Mouse (Mus musculus) myocyte (in vitro differentiated cells): ENCODE data around the gene Rpgrip1l. TPM values are rescaled to one million over a fixed set of nuclear protein-coding genes. Genes with fewer than 3 reads are reported as not detected.

Experiments used
- H3K27me3 ChIP-seq: one replicate; pipeline ENCODE4 v1.6.1; 2011; ENCODE audit not compliant: control insufficient read depth, insufficient read depth, insufficient read length
- H3K36me3 ChIP-seq: one replicate; pipeline ENCODE4 v1.6.1; 2011; ENCODE audit not compliant: control insufficient read depth, insufficient read depth
- H3K4me2 ChIP-seq: one replicate; pipeline ENCODE4 v1.6.1; 2011; ENCODE audit warnings: low read depth, control low read depth
- H3K4me3 ChIP-seq: one replicate; pipeline ENCODE4 v1.5.1; 2011; ENCODE audit warnings: mild to moderate bottlenecking, control low read depth, moderate library complexity
- H3K79me2 ChIP-seq: one replicate; pipeline ENCODE4 v1.6.1; 2011; ENCODE audit not compliant: control insufficient read depth, insufficient read depth
- H3ac ChIP-seq: one replicate; pipeline ENCODE4 v1.6.1; 2011; ENCODE audit not compliant: control insufficient read depth, insufficient read length
- CEBPB ChIP-seq: IDR thresholded peaks from 2 replicates; pipeline ENCODE4 v1.6.1; 2011; ENCODE audit warnings: mild to moderate bottlenecking, moderate library complexity; ENCODE audit not compliant: poor library complexity, insufficient read depth, severe bottlenecking
- E2F4 ChIP-seq: IDR thresholded peaks from one replicate; pipeline ENCODE4 v1.6.1; 2011; ENCODE audit warnings: mild to moderate bottlenecking, control low read depth, moderate library complexity; ENCODE audit not compliant: insufficient read depth
- MAX ChIP-seq: IDR thresholded peaks from one replicate; pipeline ENCODE4 v1.6.1; 2011; ENCODE audit warnings: low read depth, mild to moderate bottlenecking, control low read depth
- MYOD1 ChIP-seq, 3 experiments: IDR thresholded peaks; one replicate each; pipeline ENCODE4 v1.6.1; 2011; ENCODE audit warnings: control low read depth in 2 of 3, low read depth in 2 of 3, mild to moderate bottlenecking in 2 of 3, moderate library complexity in 1 of 3; ENCODE audit not compliant: insufficient read length in 2 of 3, control insufficient read depth in 1 of 3
- MYOG ChIP-seq, 3 experiments: IDR thresholded peaks; one replicate each; pipeline ENCODE4 v1.6.1; 2011; ENCODE audit warnings: control low read depth in 2 of 3, low read depth in 2 of 3, mild to moderate bottlenecking in 2 of 3; ENCODE audit not compliant: insufficient read length in 2 of 3, control insufficient read depth in 1 of 3, insufficient read depth in 1 of 3
- POLR2A ChIP-seq: IDR thresholded peaks from one replicate; pipeline ENCODE4 v1.6.1; 2011; ENCODE audit warnings: low read depth, mild to moderate bottlenecking, control low read depth, moderate library complexity; ENCODE audit not compliant: insufficient read length
- POLR2AphosphoS2 ChIP-seq: IDR thresholded peaks from one replicate; pipeline ENCODE4 v1.6.1; 2011; ENCODE audit warnings: low read depth, control low read depth; ENCODE audit not compliant: insufficient read length
- REST ChIP-seq: IDR thresholded peaks from one replicate; pipeline ENCODE4 v1.6.1; 2011; ENCODE audit warnings: mild to moderate bottlenecking, control low read depth, moderate library complexity; ENCODE audit not compliant: insufficient read depth, insufficient read length
- SRF ChIP-seq: IDR thresholded peaks from one replicate; pipeline ENCODE4 v1.6.1; 2011; ENCODE audit warnings: low read depth; ENCODE audit not compliant: control insufficient read depth, insufficient read length
- TCF12 ChIP-seq: IDR thresholded peaks from one replicate; pipeline ENCODE4 v1.6.1; 2011; ENCODE audit warnings: mild to moderate bottlenecking, control low read depth; ENCODE audit not compliant: poor library complexity, insufficient read depth, severe bottlenecking
- TCF3 ChIP-seq: IDR thresholded peaks from one replicate; pipeline ENCODE4 v1.6.1; 2011; ENCODE audit warnings: low read depth, control low read depth; ENCODE audit not compliant: insufficient read length
- USF1 ChIP-seq: IDR thresholded peaks from one replicate; pipeline ENCODE4 v1.6.1; 2011; ENCODE audit warnings: low read depth, mild to moderate bottlenecking, control low read depth, moderate library complexity
- polyA plus RNA-seq: library from polyadenylated mRNA; unstranded; fragments of >200 nt; fragmentation: generic; extraction: Trizol; gene quantifications from one replicate; pipeline ENCODE4 v1.2.1, GENCODE M21; 2012; ENCODE audit warnings: missing spikeins

Gene Rpgrip1l
- polyA plus RNA-seq, 1 experiment = 2.1 TPM

GRCm38 (mm10) chr8:91344659-91345058, 31.6 kb upstream of the Rpgrip1l start:
- no peak overlapping the region for H3ac ChIP-seq
- H3K4me2 ChIP-seq = no peak overlapping the region
- peaks cover 60% of the 10 kb centered on the region for H3K79me2 ChIP-seq
- no peaks in the 10 kb centered on the region for H3K36me3 ChIP-seq
- no peaks in the 10 kb centered on the region for H3K27me3 ChIP-seq
- TF ChIP-seq USF1 = no peak
- TF ChIP-seq MAX = no peak
- TF ChIP-seq MYOG (IDR thresholded peaks at IDR 0.05; ENCODE audit: control insufficient read depth in 1 of 3, insufficient read depth in 1 of 3, insufficient read length in 2 of 3, low read depth in 2 of 3) = no peak
- H3K4me3 ChIP-seq = no peak overlapping the region

- no peak overlapping the region for H3ac ChIP-seq
- H3K79me2 ChIP-seq = peaks cover 68% of the 10 kb centered on the region
- no peak for TF ChIP-seq MYOD1 (IDR thresholded peaks at IDR 0.05; ENCODE audit: control insufficient read depth in 1 of 3, insufficient read length in 2 of 3, low read depth in 2 of 3)
- no peak for TF ChIP-seq USF1
- no peak for TF ChIP-seq E2F4
- TF ChIP-seq TCF12 = no peak
- no peak for TF ChIP-seq MYOG (IDR thresholded peaks at IDR 0.05; ENCODE audit: control insufficient read depth in 1 of 3, insufficient read depth in 1 of 3, insufficient read length in 2 of 3, low read depth in 2 of 3)
- TF ChIP-seq REST = no peak
- no peak for TF ChIP-seq CEBPB
- no peak for TF ChIP-seq POLR2AphosphoS2
- no peak for TF ChIP-seq POLR2A
- TF ChIP-seq TCF3 = no peak
- no peak for TF ChIP-seq SRF
- TF ChIP-seq MAX = no peak
- H3K36me3 ChIP-seq = no peaks in the 10 kb centered on the region
- no peak overlapping the region for H3K4me3 ChIP-seq
- H3K27me3 ChIP-seq = no peaks in the 10 kb centered on the region
- no peak overlapping the region for H3K4me2 ChIP-seq
Observed at GRCm38 (mm10) chr8:91342798-91343197, 29.7 kb upstream of the Rpgrip1l start.

GRCm38 (mm10) chr8:91342196-91342595, 29.1 kb upstream of the Rpgrip1l start:
- no peak overlapping the region for H3K4me2 ChIP-seq
- TF ChIP-seq E2F4 = no peak
- no peak for TF ChIP-seq MYOD1 (IDR thresholded peaks at IDR 0.05; ENCODE audit: control insufficient read depth in 1 of 3, insufficient read length in 2 of 3, low read depth in 2 of 3)
- no peak for TF ChIP-seq USF1
- no peak for TF ChIP-seq POLR2A
- TF ChIP-seq MYOG (IDR thresholded peaks at IDR 0.05; ENCODE audit: control insufficient read depth in 1 of 3, insufficient read depth in 1 of 3, insufficient read length in 2 of 3, low read depth in 2 of 3) = no peak
- TF ChIP-seq REST = no peak
- no peak for TF ChIP-seq CEBPB
- no peak for TF ChIP-seq TCF3
- no peak for TF ChIP-seq MAX
- H3K36me3 ChIP-seq = no peaks in the 10 kb centered on the region
- peaks cover 68% of the 10 kb centered on the region for H3K79me2 ChIP-seq
- H3K4me3 ChIP-seq = no peak overlapping the region
- H3K27me3 ChIP-seq = no peaks in the 10 kb centered on the region
- H3ac ChIP-seq = no peak overlapping the region

GRCm38 (mm10) chr8:91340746-91341145, 27.7 kb upstream of the Rpgrip1l start:
- Histone ChIP-seq H3K27me3 (no peaks in the 10 kb centered on the region), H3ac (no peak overlapping the region), H3K36me3 (no peaks in the 10 kb centered on the region), H3K79me2 (peaks cover 77% of the 10 kb centered on the region), H3K4me3 (no peak overlapping the region), H3K4me2 (no peak overlapping the region)
- no peak for TF ChIP-seq REST
- no peak for TF ChIP-seq CEBPB
- no peak for TF ChIP-seq TCF3
- TF ChIP-seq POLR2AphosphoS2 = no peak
- TF ChIP-seq E2F4 = no peak
- TF ChIP-seq TCF12 = no peak
- no peak for TF ChIP-seq POLR2A
- TF ChIP-seq USF1 = no peak
- TF ChIP-seq MYOG (IDR thresholded peaks at IDR 0.05; ENCODE audit: control insufficient read depth in 1 of 3, insufficient read depth in 1 of 3, insufficient read length in 2 of 3, low read depth in 2 of 3) = no peak
- TF ChIP-seq MYOD1 (IDR thresholded peaks at IDR 0.05; ENCODE audit: control insufficient read depth in 1 of 3, insufficient read length in 2 of 3, low read depth in 2 of 3) = no peak

- peaks cover 82% of the 10 kb centered on the region for H3K79me2 ChIP-seq
- no peak overlapping the region for H3ac ChIP-seq
- TF ChIP-seq MYOG (IDR thresholded peaks at IDR 0.05; ENCODE audit: control insufficient read depth in 1 of 3, insufficient read depth in 1 of 3, insufficient read length in 2 of 3, low read depth in 2 of 3) (no peak), SRF (no peak), E2F4 (no peak), MAX (no peak), POLR2A (no peak), REST (no peak), POLR2AphosphoS2 (no peak), MYOD1 (IDR thresholded peaks at IDR 0.05; ENCODE audit: control insufficient read depth in 1 of 3, insufficient read length in 2 of 3, low read depth in 2 of 3) (no peak), TCF3 (no peak), USF1 (no peak), CEBPB (no peak), TCF12 (no peak)
- no peak overlapping the region for H3K4me3 ChIP-seq
- no peaks in the 10 kb centered on the region for H3K27me3 ChIP-seq
- no peaks in the 10 kb centered on the region for H3K36me3 ChIP-seq
- H3K4me2 ChIP-seq = no peak overlapping the region
Observed at GRCm38 (mm10) chr8:91339651-91340050, 26.6 kb upstream of the Rpgrip1l start.
